Mouse (Mus musculus): ENCODE measurements around the gene Slc35f1. TPM values are rescaled to one million over a fixed set of nuclear protein-coding genes. Genes with fewer than 3 reads are reported as not detected.
A peak's percentile ranks its signal among the peaks of the same experiment; 100 is the strongest.

Gene Slc35f1
- total RNA-seq, 2 experiments from 2014 or later = 34.6 to 41.5 TPM

- DNase-seq (ENCODE audit: low spot score in 2 of 2) = no peak
Observed at GRCm38 (mm10) chr10:53091525-53091924, 401.2 kb downstream of the Slc35f1 start.

GRCm38 (mm10) chr10:53096446-53096845 is 406.1 kb downstream of the Slc35f1 start:
- no peak for DNase-seq (ENCODE audit: low spot score in 2 of 2)

GRCm38 (mm10) chr10:53100881-53101280 is 410.5 kb downstream of the Slc35f1 start:
- no peak for DNase-seq (ENCODE audit: low spot score in 2 of 2)

GRCm38 (mm10) chr10:53101412-53101811 is 411.1 kb downstream of the Slc35f1 start:
- no peak for DNase-seq (ENCODE audit: low spot score in 2 of 2)

- peak in 1 of 2 experiments; percentile 28 for DNase-seq (ENCODE audit: low spot score in 2 of 2)
Observed at GRCm38 (mm10) chr10:53102423-53102822, 412.1 kb downstream of the Slc35f1 start.

GRCm38 (mm10) chr10:53115028-53115427 is 424.7 kb downstream of the Slc35f1 start:
- DNase-seq (ENCODE audit: low spot score in 2 of 2) = peak; percentile 26 to 28

- peak; percentile 15 to 53 for DNase-seq (ENCODE audit: low spot score in 2 of 2)
Observed at GRCm38 (mm10) chr10:53115673-53116398, 425.5 kb downstream of the Slc35f1 start.

GRCm38 (mm10) chr10:53120608-53121007 is 430.3 kb downstream of the Slc35f1 start:
- DNase-seq (ENCODE audit: low spot score in 2 of 2) = no peak

- peak in 1 of 2 experiments; percentile 65 for DNase-seq (ENCODE audit: low spot score in 2 of 2)
Observed at GRCm38 (mm10) chr10:53124365-53124764, 434.0 kb downstream of the Slc35f1 start.

- no peak for DNase-seq (ENCODE audit: low spot score in 2 of 2)
Observed at GRCm38 (mm10) chr10:53132707-53133106, 442.4 kb downstream of the Slc35f1 start.

GRCm38 (mm10) chr10:53150321-53150720 is 460.0 kb downstream of the Slc35f1 start:
- DNase-seq (ENCODE audit: low spot score in 2 of 2) = no peak

- no peak for DNase-seq (ENCODE audit: low spot score in 2 of 2)
Observed at GRCm38 (mm10) chr10:53150916-53151315, 460.6 kb downstream of the Slc35f1 start.

- DNase-seq (ENCODE audit: low spot score in 2 of 2) = no peak
Observed at GRCm38 (mm10) chr10:53156374-53156773, 466.0 kb downstream of the Slc35f1 start.

- no peak for DNase-seq (ENCODE audit: low spot score in 2 of 2)
Observed at GRCm38 (mm10) chr10:53157740-53158139, 467.4 kb downstream of the Slc35f1 start.

Data from layer of hippocampus, postnatal 14 days (tissue).